Mouse (Mus musculus) megakaryocyte, embryonic 14.5 days (primary cell): ENCODE results near the gene Bcam. TPM values are rescaled to one million over a fixed set of nuclear protein-coding genes. Genes with fewer than 3 reads are reported as not detected.
"Not testable (repeated sequence)": the region's sequence is repeated elsewhere in the genome, so short reads cannot be mapped to it uniquely, and the experiment has no call there.

Source experiments
- H3K27me3 ChIP-seq: replicated peaks from 2 replicates; pipeline ENCODE3; 2012; ENCODE audit warnings: inconsistent platforms
- H3K36me3 ChIP-seq: replicated peaks from 2 replicates; pipeline ENCODE3; 2012; ENCODE audit warnings: low read length, inconsistent platforms, mixed read lengths
- H3K4me1 ChIP-seq: 2 replicates; pipeline ENCODE4 v1.6.1; 2012; ENCODE audit warnings: inconsistent platforms
- H3K4me3 ChIP-seq: replicated peaks from 2 replicates; pipeline ENCODE3; 2012; ENCODE audit warnings: moderate library complexity, mild to moderate bottlenecking, inconsistent platforms
- H3K9me3 ChIP-seq: 2 replicates; pipeline ENCODE4 v1.6.1; 2012; ENCODE audit warnings: inconsistent platforms
- FLI1 ChIP-seq: IDR thresholded peaks from 2 replicates; pipeline ENCODE4 v1.6.1; 2012; ENCODE audit warnings: low read length, inconsistent platforms, mixed read lengths
- GATA1 ChIP-seq: IDR thresholded peaks from 3 replicates; pipeline ENCODE4 v1.6.1; 2012; ENCODE audit warnings: mixed read lengths, low read length, inconsistent platforms, borderline replicate concordance
- polyA plus RNA-seq: library from polyadenylated mRNA; stranded (reverse); fragments of >175 nt; gene quantifications from 2 replicates; pipeline ENCODE4 v1.2.3, GENCODE M21; 2012; ENCODE audit warnings: low replicate concordance; ENCODE audit not compliant: insufficient read depth

Gene Bcam
- polyA plus RNA-seq, 1 experiment = 0.58 TPM

DNA sequence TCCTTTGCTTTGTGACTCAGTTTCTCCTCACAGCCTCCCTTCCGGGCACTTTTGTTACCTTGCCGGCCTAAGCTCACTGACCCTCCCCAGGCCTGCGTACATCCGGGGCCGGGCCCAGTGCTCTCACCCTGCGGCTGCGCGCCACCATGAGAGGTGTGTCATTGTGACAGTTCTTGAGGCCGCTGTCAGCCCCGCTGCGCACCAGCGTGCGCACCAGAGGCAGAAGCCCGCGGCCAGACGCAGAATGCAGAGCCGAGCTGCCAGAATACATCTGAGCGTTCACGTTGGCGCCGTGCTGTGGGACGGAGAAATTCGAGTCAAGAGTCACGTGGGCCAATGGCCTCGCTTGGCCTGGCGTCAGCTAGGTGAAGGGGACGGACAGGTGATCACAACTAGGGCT is 38.6 kb upstream of the Bcam start:
- Histone ChIP-seq H3K4me1 (peaks cover 44% of the 10 kb centered on the region), H3K4me3 (no peak overlapping the region), H3K36me3 (peaks cover 84% of the 10 kb centered on the region), H3K9me3 (peaks cover 16% of the 10 kb centered on the region), H3K27me3 (no peaks in the 10 kb centered on the region)
- TF ChIP-seq FLI1 (no peak), GATA1 (no peak)

- no peak for TF ChIP-seq GATA1
- no peak for TF ChIP-seq FLI1
- Histone ChIP-seq H3K27me3 (peaks cover 3% of the 10 kb centered on the region), H3K36me3 (peaks cover 55% of the 10 kb centered on the region)
Observed at GRCm38 (mm10) chr7:19806356-19806969, 35.6 kb upstream of the Bcam start.

DNA sequence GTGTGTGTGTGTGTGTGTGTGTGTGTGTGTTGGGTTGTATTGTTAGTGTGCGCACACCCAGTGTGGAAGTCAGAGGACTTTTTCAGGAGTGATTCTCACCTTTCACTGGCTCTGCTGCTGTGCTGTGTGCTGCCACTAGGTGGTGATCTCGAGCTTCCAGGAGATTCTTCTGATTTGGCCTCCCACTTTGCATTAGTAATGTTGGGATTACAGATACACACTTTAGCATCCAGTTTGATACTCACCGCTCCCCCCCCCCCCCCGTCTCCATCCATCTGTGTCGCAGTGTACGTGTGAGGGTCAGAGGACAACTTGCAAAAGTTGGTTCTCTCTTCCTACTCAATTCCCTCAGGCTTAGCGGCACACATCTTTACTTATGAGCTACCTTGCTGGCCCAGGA is 32.2 kb upstream of the Bcam start:
- Histone ChIP-seq H3K27me3 (peaks cover 3% of the 10 kb centered on the region), H3K4me1 (peaks cover 33% of the 10 kb centered on the region), H3K36me3 (peaks cover 20% of the 10 kb centered on the region), H3K4me3 (no peak overlapping the region), H3K9me3 (peaks cover 16% of the 10 kb centered on the region)
- TF ChIP-seq FLI1 = no peak
- TF ChIP-seq GATA1 = no peak

More at GRCm38 (mm10) chr7:19806356-19806969, 35.6 kb upstream of the Bcam start:
- Histone ChIP-seq H3K9me3 (peaks cover 16% of the 10 kb centered on the region), H3K4me3 (no peak overlapping the region), H3K4me1 (peaks cover 37% of the 10 kb centered on the region)

DNA sequence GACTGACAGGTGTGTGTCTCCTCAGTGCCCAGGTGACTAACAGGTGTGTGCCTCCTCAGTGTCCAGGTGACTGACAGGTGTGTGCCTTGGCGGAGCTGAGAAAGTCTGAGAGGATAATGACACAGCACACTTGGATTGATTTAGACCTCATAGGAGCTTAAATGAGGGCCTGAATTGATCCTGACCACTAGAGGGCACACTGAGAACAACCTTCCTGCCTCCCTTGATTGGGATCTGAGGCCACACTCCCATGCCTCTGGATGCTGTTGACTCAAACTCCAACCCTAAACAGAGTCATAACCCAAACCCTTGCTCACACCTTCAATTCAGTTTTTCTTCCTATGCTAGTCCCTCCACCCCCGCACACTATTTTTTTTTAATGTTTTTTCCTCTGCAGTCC is 29.9 kb upstream of the Bcam start:
- H3K36me3 ChIP-seq = peaks cover 5% of the 10 kb centered on the region
- no peak overlapping the region for H3K4me3 ChIP-seq
- TF ChIP-seq GATA1 = no peak
- TF ChIP-seq FLI1 = no peak
- peaks cover 35% of the 10 kb centered on the region for H3K4me1 ChIP-seq
- H3K27me3 ChIP-seq = peaks cover 19% of the 10 kb centered on the region
- peaks cover 5% of the 10 kb centered on the region for H3K9me3 ChIP-seq

DNA sequence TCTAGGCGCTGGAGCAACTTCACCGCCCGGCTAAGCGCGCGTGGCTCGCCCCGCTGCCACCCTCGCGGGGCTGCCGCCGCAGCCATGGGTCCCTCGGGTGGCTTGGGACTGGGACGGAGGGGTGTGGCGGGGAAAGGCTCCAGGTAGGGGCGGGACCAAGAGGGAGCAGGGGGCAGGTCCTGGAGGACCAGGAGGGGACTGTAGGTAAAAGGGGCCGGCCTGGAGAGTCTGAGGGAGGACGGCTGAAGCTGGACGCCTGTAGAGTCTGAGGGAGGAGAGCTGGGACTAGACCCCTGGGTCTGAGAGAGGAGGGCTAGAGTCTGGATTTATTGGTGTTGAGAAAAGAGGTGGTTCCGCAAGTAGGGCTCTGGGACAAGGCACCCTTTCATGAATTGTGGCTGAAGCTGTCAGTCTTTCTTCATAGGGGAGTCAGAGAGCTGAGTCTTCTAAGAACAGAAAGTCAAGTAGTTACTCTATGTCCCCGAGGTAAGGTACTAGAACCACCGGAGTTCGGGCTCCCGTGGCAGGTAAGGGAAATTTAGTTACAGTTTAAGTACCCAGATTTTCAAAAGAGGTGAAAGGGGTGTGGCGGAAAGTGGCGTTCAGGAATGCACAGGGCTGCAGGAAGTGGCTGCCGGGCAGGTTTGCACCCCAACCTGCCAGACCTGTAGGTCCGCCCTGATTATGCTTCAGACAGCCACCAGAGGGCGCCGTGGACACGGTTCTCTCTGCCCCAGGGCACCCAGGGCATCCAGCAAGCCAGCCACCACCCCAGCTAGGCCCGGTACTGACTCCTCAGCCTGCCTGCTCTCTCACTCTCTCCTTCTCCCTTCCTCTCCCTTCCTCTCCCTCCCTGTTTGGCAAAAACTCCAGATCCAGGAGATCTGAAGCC is 26.1 kb upstream of the Bcam start, which contains the start of gene Cblc:
TSS of gene Cblc (minus strand) at position 113 of the 892 bp plus-strand sequence.
- Histone ChIP-seq H3K27me3 (peaks cover 43% of the 10 kb centered on the region), H3K9me3 (no peaks in the 10 kb centered on the region), H3K4me3 (peak within 1 kb of the TSS; percentile 81), H3K36me3 (no peaks in the 10 kb centered on the region), H3K4me1 (peaks cover 17% of the 10 kb centered on the region)
- TF ChIP-seq GATA1 (no peak), FLI1 (no peak)

DNA sequence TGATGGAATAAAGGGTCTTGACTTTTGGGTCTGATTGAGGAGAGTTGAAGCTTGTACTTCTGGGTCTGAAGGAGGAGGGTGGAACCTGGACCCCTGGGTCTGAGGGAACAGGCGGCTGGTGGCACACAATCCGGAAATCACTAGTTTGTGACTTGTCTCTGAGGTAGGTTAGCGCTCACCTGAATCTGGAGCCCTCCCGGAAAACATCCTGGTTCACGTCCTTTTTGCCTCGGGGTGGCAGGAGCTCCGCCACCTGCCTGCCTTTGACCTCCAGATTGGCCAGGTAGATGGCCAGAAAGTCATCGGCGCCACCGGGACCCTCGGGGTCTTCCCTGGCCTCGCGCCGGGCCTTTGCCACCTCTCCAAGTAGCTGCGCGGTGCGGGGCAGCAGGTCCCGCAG is 25.4 kb upstream of the Bcam start:
- H3K36me3 ChIP-seq = no peaks in the 10 kb centered on the region
- peaks cover 17% of the 10 kb centered on the region for H3K4me1 ChIP-seq
- TF ChIP-seq GATA1 (no peak), FLI1 (no peak)
- peaks cover 48% of the 10 kb centered on the region for H3K27me3 ChIP-seq
- H3K4me3 ChIP-seq = no peak overlapping the region
- H3K9me3 ChIP-seq = no peaks in the 10 kb centered on the region

- Histone ChIP-seq H3K9me3 (no peaks in the 10 kb centered on the region), H3K27me3 (peaks cover 59% of the 10 kb centered on the region), H3K36me3 (no peaks in the 10 kb centered on the region), H3K4me3 (no peak overlapping the region), H3K4me1 (peaks cover 15% of the 10 kb centered on the region)
- TF ChIP-seq FLI1 (no peak), GATA1 (no peak)
Observed at GRCm38 (mm10) chr7:19795236-19795635, 24.4 kb upstream of the Bcam start.

GRCm38 (mm10) chr7:19792701-19793630 is 22.1 kb upstream of the Bcam start:
- Histone ChIP-seq H3K4me3 (no peak overlapping the region), H3K36me3 (no peaks in the 10 kb centered on the region), H3K9me3 (peaks cover 2% of the 10 kb centered on the region; the same call in 1 of the 2 replicates), H3K27me3 (peaks cover 78% of the 10 kb centered on the region), H3K4me1 (peaks cover 23% of the 10 kb centered on the region)
- TF ChIP-seq FLI1 (no peak), GATA1 (no peak)

- peaks cover 16% of the 10 kb centered on the region for H3K4me1 ChIP-seq
- H3K4me3 ChIP-seq, H3K9me3 ChIP-seq, H3K36me3 ChIP-seq: not testable (repeated sequence)
- peaks cover 76% of the 10 kb centered on the region for H3K27me3 ChIP-seq
Observed at GRCm38 (mm10) chr7:19791504-19791903, 20.7 kb upstream of the Bcam start.
